Mouse (Mus musculus): ENCODE measurements around the gene Ccdc182.

Gene Ccdc182

DNA sequence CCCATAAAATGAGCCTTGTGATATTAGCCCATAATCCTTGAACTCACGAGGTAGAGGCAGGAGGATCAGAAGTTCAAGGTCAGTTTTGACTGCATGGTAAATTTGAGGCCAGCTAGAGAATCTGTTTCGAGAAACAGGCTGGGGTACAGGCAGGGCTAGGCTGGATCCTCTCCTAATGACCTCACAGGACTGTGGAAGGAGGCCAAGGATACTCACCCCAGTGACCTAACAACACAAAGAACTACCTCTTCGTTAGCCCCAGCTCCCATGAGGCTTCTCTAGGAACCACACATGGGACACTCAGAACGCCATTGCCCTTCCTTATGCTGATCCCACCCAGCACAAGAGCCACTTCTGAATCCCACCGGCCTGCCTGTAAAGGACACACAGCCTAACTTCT, 25.0 kb downstream of the Ccdc182 start:
- DNase-seq (ENCODE audit: extremely low read depth, low read depth, low spot score) = no peak

GRCm38 (mm10) chr11:88327016-88327415, 33.2 kb downstream of the Ccdc182 start:
- no peak for DNase-seq (ENCODE audit: extremely low read depth, low read depth, low spot score)

DNA sequence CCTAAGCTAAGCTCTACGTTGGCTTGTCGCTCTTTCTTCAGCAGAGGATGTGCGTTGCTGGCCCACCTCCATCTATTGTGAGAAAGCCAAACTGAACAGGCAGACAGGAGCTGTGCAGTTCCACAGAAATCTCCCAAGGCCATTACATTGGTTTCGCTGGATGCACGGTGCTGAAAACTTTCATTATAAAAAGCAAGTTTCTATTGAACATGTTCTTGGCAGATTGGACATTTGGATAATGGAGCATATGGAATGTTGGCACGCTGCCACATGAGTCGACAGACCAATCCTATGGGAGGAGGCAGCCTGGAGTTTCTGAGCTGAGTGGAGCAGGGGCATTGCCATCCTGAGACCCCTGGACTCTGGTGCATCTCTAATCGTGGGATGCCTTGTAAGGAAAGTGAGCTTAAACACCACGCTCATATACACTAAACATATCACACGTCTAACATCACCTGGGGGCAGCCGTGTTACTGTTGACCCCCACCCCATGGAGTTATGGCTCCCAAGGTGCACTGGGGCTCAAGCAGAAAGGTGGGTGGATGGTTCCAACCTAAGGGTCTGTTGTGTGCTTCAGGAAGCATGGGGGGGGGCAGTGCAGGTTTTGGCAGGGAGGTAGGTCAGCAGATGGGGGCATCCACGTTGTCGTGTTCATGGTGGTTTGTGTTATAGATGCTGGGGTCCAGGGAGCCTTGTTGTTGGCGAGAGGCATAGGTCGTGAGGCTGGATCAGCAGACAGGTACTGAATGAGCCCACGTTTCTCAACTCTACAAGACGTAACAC, 35.1 kb downstream of the Ccdc182 start:
- no peak for DNase-seq (ENCODE audit: extremely low read depth, low read depth, low spot score)

GRCm38 (mm10) chr11:88330799-88331198, 36.9 kb downstream of the Ccdc182 start:
- DNase-seq (ENCODE audit: extremely low read depth, low read depth, low spot score) = no peak

GRCm38 (mm10) chr11:88331722-88332121, 37.9 kb downstream of the Ccdc182 start:
- no peak for DNase-seq (ENCODE audit: extremely low read depth, low read depth, low spot score)

- no peak for DNase-seq (ENCODE audit: extremely low read depth, low read depth, low spot score)
Observed at GRCm38 (mm10) chr11:88332309-88332934, 38.6 kb downstream of the Ccdc182 start.

DNA sequence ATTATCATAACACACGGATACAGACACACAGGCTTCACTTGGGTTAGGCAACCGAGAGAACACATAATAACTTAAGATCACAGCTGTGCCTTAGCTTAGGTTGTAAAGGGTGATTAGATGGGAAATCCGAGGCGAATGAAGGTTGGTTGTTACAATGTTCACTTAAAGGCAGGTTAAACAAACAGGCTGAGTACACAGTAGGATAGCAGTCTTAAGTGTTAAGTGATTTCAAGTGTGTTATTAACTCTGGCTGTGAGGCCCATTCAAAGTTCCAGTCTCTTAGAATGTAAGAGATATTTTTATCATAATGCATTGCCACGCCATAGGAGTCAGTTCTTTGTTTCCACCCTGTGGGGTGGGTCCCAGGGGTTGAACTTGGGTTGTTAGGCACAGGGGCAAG, 41.0 kb downstream of the Ccdc182 start:
- DNase-seq (ENCODE audit: extremely low read depth, low read depth, low spot score) = no peak

DNA sequence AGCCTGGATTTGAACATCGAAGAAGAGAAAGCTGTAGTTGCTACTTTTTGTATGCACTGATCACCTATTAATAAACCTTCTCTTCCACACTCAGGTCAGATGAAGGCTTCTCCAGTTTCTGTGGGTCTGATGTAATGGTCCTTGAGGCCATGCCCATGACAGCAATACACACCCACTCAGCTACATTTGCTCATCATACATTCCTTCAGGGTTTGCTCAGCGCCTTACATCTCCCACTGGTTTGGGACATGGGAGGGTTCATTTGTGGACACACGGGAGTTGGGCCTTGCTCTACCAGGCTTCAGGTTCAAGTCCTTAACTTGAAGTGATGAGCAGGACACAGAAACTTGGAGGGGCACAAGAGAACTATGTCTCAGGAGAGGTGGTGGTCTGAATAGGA, 44.1 kb downstream of the Ccdc182 start:
- DNase-seq (ENCODE audit: extremely low read depth, low read depth, low spot score) = no peak

All from fat pad, adult 2 months (tissue).